Mouse (Mus musculus) ES-CJ7 (cell line): Measurements from ENCODE around the gene Foxp1.

Experiments
- DNase-seq: peaks from one replicate; pipeline ENCODE4 v3.0.0; 2011; ENCODE audit warnings: low read depth, low spot score

Gene Foxp1

DNA sequence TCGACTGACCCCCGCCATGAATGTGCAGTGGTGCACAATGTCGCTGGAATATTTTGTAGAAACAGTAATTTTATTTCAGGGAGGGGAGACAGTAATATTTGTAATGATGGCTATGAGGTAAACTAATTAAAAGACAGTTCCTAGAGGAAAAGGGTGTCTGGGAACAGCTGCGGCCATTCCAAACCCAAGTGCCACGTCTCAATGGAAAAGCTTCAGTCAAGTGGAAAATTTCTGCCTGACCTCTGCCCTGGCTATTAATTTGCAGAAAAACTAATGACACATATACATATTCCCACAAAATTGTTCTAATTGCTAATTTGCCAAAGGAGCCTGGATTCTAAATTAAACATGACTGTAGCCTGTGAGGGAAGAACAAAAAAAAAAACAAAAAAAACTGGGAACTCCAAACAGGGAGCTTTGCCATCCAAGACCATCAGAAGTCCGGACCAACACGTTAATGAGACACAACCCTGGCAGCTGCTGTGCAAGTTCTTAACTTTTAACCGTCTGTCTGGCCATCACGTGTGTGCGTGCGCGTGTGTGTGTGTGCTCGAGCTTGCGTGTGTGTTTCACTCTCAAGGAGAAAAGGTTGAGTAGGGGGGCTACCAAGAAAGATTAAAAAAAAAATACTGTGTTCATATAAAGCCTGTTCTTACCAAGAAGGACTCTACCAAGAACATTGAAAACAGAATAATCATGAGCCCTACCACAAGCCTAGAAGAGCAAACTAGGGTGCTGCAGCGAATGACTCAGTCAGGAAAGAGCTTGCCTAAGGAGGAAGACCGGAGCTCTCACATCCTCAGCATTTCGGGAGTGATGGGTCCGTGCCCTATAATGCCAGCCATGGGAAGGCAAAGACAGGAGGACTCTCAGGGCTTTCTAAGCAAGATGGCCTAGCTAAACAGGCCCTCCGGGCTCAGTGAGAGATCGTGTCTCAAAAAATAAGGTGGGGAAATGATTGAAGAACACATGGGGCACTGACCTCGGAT, 574.1 kb downstream of the Foxp1 start:
- no peak for DNase-seq

DNA sequence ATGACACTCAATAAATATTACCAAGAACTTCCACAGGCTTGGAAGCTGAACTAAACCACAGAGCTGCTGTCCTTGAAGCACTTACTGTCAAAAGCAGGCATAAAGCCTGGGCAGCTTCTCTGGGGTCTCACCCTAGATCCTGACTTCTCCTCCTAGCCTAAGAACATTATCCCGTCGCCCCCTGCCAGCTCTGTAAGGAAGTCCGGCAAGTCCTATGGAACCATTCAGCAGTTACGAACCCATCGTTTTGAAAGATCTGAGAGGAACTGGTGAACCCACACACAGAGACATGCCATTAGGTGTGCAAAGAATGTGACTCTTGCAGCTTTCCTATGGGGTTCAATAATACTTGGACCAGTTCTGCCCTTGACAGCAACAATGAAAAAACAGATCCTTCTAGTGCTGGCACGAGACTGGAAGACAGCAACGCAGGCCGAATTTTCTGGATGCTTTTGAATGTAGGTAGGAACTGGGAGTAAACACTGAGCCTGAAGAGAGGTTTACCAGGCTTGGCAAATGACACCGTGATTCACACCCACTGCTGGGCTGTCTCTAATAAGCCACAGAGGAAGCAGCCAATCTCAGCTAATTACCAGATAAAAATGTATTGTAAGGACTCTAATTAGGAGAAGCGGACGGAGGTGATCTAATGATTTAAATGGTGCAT, 574.9 kb downstream of the Foxp1 start:
- DNase-seq = no peak

DNA sequence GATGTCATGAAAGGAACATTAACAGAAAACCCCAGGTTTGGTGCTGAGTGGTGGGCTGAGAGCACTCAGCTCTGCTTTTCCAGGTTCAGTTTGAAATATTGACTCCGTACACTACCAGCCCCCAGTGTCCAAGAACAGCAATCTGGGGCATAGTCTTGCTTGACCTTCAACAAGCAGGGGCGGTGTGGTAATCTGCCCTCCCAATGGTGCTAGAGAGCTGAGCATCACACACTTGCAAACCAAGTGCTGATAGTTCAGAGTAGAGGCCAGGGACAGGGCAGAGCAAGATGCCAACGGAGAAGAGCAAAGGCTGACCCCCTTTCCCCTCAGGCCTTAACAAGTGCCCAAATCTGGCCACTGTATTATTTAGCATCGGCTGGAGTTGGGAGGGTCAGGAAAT, 575.8 kb downstream of the Foxp1 start:
- no peak for DNase-seq

DNA sequence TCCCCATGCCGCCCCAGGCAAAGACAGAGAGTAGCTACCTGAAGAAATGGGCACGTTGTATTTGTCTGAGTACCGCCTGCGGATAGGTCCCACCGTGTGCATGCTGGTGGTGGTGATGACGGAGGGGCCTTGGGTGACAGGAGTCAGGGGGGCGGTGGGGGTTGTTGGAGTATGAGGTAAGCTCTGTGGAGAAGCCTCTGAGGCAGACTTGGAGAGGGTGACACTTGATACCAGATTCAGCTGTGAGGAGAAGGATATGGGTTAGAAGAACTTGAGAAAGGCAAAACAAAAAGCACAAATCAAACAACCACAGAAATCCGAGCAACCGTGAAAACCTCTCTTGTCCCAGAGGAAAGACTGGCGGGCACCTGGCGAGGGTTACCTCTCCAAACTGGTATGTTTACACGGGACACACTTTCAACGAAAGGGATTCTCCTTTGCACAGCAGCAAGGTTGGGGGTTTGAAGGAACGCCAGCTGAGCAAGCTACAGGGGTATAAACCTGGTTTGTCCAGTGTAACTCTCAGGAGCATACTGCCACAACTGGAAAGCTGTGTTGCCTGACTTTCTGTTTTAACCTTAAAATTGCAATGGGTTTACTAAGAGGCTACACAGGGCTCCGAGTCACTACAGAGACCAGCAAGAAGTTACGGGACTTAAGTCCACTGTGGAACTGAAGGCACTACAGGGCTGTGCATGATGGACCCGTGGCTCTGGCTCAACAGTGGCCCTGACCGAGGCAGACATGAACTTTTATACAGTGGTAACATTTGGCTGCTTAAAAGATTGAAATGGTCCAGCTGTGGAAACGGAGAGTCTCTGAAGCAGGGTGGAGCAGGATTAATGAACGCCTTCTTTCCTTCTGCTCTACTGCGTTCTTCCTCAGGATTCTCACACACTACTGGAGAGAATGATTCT, 576.8 kb downstream of the Foxp1 start:
- no peak for DNase-seq

DNA sequence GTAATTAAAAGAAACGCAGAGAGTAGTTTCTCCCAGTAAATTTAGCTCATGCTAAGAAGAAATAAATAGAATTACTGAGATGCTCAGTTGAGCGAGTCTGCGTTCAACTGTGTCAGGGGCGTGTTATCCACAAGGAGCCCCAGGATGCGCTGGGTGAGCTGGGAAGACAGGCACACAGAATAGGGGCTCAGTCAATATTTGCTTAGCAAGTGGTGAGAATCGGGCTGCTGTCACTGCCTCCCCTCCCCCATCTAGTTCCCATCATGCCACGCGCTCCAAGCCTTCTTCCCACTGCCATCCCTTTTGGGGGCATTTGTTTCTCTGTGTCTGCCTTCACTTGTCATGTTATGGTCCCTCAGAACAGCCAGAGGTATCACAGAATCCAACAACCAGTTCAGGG, 584.2 kb downstream of the Foxp1 start:
- no peak for DNase-seq

DNA sequence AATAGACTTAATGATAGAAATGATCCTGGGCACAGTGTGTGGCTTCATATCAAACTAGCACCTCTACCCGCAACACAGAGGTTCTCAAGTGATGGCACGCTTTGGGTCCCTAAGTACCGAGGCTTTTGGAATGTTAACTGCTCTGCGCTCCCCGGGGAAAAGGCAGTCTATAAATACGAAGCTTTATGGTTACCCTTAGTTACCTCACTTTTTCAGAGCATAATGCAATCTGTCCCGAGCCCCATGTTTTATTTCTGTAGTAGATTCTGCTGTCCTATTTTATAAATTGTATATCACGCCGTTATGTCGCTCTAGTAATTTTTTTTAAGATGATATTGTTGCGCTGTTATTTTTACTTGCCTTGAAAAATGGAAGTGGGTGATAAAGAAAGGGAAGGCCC, 585.0 kb downstream of the Foxp1 start:
- no peak for DNase-seq

DNA sequence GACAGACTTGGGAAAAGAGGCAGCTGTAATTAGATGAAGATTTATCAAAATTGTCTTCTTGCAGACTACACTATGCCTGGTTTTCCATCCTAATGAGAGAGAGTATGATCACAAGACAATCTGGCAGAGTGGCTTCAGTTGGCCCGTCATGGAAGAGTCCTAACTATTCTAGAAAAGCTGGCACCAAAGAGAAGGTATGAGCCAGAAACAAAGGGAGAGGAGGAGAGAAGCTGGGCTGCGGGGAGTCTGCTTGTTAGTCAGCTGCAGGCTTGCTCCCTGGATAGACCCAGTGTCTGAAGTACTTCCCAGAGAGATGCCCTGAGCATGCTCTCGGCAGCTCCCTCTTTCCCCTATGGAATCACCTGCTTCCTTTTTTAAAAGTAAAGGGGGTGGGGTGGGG, 586.1 kb downstream of the Foxp1 start:
- DNase-seq = no peak

DNA sequence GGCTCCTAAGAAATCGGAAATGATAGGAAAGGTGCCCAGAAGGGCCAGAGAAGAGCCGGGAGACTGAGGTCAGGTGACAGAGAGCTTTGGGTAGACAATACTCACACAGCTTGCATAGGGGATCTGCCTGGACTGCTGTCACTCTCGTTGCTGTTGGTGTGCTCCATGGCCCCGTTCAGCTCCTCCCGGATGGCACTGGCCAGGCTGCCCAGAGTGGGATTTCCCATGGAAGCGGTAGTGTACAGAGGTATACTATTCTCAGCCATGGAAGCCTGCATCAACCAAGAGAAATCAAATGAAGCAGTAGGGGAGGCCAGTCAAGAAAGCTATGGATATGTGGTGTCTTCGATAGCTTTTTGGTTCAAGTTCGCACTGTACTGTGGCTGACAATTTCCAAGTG, 587.4 kb downstream of the Foxp1 start:
- DNase-seq = no peak

DNA sequence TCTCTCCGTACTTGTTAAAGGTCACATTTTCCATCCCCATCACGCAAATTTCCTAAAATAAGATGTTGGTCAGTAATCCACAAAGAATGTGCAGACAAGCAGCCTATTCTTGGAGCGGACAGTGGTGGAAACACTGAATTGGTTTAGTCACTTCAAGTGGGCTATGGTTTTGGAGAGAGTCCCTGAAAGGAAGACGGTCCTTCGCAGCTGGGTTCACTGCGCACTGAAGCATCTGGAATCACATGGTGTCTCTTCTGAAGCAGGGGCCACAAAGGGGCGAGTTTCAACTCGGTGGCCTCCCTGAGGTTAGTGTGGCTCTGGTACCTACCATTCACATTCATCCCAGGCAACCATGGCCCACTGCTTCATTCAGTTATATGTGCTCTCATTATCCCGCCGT, 588.1 kb downstream of the Foxp1 start:
- DNase-seq = no peak

DNA sequence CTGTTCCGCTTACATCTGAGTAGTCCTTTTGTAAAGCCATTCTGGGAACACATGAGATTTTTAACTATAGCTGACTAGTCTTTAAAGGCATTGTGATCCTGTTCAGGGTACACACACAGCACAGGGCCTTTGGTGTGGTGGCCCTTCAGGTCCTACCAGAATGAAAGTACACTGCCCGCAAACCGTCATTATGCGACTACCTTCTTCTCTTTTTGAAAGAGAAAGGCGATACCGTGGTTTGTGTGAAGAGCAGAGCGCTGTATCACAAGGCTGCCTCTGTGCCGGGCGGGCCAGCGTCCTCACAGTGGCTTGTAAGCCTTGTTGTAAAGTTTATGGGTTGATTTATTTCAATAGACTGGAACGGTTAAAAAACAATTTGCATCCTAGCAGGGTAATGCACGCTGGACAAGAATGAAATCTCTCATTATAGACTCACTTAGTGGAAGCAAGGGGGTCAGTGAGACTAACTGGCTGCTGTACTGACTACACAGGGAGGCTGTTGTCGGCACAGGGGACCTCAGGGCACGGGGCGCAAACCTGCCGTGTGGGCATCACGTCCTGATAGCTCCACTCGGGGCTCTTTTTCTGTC, 589.3 kb downstream of the Foxp1 start:
- DNase-seq = no peak

DNA sequence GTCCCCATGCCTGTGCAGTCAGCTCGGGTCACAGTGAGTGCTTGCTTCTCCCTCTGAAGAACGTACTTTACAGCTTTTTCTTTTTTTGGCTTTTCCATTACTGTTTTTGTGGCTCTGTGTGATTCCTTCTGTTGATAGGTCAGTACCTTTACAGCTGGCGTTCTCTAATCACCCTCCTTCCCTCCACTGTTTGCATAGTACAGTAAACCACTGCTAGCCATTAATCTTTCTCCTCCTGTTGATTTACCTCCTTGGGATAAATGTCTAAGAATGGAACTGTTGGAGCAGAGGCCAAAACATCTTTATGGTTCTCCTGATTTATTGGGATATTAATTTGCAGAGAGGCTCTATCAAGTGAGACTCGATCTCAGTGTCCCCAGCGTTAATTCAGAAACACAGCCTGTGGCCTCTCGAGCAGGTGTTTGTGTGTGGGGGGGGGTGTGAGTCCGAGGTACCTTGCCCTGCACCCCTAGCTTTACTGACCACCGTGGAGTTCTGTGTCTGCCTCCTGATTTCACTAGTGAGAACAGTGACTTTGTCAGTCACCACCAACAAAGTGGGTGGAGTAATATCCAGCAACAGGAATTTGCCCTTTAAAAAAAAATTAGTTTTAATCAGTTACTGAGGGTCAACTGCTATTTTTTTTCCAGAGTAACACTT, 590.5 kb downstream of the Foxp1 start:
- no peak for DNase-seq

DNA sequence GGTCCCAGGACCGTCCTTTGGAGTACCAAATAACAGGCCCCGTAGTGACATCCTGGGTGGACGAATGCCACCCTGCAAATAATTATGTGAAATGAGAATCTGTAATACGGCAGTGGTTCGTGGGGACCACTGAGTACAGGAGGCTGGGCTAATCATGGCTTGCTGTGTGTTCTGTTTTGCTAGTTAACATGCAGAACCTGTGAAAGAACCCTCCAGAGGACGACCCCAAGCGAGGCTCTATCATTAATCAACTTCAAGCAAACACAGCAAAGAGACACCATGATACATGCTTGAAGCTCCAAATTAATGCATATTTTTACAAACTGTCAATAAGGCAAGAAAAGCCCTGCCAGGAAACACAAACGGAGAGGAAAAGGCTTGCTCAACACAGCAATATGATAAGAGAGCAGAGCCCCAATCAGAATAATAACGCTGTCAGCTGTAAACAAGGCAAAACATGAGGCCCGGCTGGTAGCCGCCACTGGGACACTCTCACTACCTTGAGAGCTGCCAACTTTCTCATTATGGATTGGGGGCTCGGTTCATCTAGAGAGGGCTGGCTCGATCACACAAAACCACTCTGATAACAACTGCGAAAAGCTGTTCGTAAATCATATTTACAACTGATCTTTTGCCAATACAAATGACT, 591.7 kb downstream of the Foxp1 start:
- DNase-seq = no peak

DNA sequence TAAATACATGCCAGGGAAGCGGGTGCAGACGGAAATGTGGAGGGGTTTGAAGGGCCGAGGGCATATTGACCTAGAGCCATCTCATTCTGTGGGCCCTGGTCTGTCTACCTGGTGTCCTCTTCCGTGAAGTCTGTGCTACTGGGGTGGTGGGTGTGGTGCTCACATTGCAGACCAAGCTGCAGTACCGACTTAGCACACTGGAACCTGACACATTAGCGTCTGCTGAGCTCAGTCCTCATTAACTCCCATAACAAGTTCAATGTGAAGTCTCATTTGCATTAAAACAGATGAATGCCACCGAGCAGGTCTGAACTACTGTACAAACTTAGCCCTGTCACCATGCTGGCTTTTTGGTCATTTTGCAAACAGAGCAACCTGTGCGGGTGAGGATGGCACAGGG, 594.2 kb downstream of the Foxp1 start:
- DNase-seq = peak; percentile 44

DNA sequence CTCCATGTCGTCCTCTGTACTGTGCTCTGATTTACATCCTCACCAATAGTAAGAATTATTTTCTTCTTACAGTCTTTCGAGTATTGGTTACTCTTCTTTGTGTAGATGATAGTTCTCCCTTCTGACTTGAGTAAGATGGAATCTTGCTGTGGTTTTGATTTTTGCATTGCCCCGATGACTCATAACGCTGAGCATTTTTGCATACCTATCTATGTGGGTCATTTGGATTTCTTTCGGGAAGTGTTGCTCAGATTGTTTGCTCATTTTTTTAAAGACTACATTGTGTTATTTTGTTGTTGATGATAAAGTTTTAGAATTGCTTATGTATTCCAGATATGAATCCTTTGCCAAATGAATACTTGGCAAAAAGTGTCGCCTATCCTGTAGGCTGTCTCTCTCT, 621.3 kb downstream of the Foxp1 start:
- DNase-seq = no peak

DNA sequence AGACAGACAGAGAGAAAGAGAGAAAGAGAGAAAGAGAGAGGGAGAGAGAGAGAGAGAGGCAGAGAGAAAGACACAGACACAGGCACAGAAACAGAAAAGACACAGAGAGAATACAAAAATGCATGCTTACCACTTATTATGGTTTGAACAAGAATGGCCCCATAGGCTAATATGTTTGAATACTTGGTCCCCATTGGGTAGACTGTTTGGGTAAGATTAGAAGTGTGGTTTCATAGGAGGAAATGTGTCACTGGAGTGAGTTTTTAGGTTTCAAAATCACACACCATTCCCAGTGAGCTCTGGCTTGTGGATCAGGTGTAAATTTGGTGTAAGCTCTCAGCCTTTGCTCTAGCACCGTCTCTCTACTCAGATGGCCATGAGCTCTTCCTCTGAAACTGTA, 644.3 kb downstream of the Foxp1 start:
- no peak for DNase-seq

DNA sequence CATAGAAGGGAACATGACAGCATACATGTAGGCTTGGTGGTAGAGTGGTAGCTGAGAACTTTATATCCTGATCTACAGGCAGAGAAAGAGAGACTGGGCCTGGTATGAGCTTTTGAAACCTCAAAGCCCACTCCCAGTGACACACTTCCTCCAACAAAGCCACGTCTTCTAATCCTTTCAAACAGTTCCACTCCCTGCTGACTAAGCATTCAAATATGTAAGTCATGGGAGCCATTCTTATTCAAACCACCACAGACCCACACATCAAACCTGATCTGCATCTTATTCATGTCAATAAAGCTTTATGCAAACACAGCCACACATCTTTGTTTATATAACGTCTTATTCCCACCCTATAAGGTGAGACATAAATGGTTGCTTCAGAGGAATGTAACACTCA, 646.1 kb downstream of the Foxp1 start:
- DNase-seq = peak; percentile 5
